Mouse (Mus musculus): Measurements from ENCODE around the gene Setdb1.

Gene Setdb1

DNA sequence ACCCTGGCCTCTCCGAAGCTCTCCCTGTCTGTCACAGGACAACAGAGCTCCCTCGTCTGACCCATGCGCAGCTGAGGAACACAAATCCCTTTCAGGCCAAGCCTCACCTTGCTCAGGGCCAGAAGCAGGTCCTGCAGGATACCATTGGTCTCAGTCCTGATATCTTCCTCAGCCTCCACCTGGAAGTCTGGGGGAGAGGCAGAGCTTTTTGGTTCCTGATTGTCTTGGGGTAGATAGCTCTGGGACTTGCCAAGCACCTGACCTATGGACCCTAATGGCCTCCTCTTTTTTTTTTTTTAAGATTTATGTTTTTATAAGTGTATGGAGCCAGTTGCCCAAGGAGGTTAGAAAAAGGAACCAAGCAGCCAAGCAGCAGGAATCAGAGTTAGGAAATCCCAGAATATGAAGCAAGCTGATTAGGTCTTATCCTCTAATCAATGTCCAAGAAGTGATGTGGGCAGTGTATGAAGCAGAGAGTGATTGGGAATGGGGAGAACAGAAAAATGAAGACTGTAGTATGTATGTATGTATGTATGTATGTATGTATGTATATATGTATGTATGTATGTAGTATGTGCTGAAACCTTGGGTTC is 55.7 kb downstream of the Setdb1 start:
- in situ Hi-C loops (cut with MboI; ENCODE audit: low pct_unique_long_range_greater_than_20kb in 1 of 2, low sequenced_read_pairs in 2 of 2, unreplicated experiment in 1 of 2): loop anchor here in 1 of 2 experiments (10.0 kb wide), 1 partner anchor 104 kb away; the partner anchor contains the start of gene 4930558C23Rik

DNA sequence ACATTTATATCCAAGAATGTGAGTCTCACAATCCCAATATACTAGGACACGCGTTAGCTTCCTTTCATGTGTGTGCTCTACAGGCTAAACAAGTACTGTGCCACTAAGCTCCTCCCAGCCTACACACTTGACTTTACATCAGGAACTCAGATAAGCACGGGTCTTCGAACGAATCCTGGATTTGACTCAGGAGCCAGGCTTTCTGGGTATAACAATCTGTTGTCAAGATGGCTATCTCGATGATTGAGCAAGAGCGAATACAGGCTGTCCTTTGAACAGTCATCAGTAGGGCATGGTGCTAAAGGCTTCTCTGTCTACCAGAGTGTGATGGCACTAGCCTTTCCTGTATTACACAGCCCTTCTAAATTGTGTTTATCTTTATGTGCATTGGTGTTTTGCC is 59.0 kb downstream of the Setdb1 start:
- in situ Hi-C loops (cut with MboI; ENCODE audit: low pct_unique_long_range_greater_than_20kb in 1 of 2, low sequenced_read_pairs in 2 of 2, unreplicated experiment in 1 of 2): no loop called here

DNA sequence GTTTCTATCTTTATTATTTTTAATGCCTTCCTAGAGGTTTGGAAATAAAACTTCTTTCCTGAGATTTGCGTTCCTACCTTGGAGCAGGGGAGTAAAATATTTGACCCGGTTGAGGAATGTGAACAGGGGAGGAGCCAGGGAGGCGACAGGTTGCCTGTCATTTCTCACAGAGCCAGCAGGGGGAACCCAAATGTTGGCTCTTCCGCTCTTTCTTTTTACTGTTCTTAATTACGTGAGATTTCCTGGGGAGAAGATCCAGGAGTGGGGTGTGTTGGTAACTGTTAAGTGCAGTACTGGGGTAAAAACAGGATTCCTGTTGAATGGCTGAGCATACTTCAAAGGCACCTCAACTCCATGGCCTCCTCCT is 60.9 kb downstream of the Setdb1 start:
- in situ Hi-C loops (cut with MboI; ENCODE audit: low pct_unique_long_range_greater_than_20kb in 1 of 2, low sequenced_read_pairs in 2 of 2, unreplicated experiment in 1 of 2): no loop called here

DNA sequence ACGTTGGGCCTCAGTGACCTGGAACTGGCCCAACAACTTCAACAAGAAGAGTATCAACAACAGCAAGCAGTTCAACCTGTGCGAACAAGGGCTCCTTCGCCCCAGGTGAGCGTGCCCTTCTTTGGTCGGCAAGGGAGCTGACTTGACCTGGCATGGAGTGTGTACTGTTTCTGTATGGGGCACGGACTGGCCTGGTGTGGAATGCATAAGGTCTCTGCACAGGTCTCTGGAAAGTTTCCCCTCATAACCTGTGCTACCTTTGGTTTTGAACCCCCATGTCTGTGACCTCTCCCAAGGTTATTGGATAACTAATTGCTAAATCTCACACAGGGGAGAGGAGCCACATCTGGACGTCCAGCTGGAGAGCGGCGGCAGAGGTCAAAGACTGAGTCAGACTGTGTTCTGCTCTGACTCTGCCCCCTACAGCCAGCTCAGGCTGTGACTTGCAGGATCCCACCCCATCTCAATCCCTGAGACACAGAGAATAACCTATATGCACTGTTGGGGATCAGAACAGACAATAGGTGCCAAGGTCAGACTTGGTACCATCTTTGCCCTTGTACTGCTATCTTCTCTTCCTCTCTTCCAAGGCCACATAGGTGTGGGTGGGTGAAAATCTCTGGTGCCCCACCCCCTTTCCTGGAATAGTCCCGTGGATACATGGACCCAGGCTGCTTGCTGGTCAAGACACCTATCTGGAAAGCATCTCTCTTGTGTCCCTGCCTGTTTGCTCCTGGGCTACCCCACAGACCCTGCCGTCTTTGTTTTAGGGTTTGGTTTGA is 61.5 kb downstream of the Setdb1 start:
- in situ Hi-C loops (cut with MboI; ENCODE audit: low pct_unique_long_range_greater_than_20kb in 1 of 2, low sequenced_read_pairs in 2 of 2, unreplicated experiment in 1 of 2): no loop called here

DNA sequence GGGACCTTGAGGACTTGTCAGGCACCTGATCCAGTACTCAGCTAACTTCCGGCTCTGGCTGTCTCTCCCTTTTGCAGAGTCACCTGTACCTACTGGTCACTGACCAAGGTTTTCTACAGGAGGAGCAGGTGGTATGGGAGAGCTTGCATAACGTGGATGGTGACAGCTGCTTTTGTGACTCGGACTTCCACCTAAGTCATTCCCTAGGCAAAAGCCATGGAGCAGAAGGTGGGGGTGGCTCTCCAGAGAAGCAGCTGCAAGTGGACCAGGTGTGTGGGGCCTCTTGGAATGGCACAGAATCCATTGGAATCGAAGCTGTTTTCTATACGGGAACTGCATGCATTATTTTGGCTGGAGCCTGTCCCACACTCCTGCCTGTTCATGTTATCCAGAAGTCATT is 62.3 kb downstream of the Setdb1 start:
- in situ Hi-C loops (cut with MboI; ENCODE audit: low pct_unique_long_range_greater_than_20kb in 1 of 2, low sequenced_read_pairs in 2 of 2, unreplicated experiment in 1 of 2): no loop called here

DNA sequence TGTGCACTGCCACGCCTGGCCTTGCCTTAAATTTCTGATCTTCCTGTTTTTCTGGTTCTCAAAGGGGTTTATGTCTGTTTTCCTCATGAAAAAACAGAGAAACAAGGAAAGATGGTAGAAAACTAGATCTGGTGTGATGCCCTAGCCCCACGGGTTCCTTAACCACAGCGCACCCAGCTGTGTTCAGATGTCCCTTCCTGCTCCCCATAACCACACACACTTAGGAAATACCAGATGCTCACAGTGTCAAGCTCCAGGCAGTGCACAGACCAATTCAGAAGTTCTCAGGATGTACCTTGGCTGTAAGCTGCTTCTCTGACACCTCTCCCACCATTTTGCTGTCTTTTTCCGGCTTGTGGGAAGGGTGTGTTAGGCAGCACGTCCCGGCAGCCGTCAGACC is 62.7 kb downstream of the Setdb1 start:
- in situ Hi-C loops (cut with MboI; ENCODE audit: low pct_unique_long_range_greater_than_20kb in 1 of 2, low sequenced_read_pairs in 2 of 2, unreplicated experiment in 1 of 2): no loop called here

DNA sequence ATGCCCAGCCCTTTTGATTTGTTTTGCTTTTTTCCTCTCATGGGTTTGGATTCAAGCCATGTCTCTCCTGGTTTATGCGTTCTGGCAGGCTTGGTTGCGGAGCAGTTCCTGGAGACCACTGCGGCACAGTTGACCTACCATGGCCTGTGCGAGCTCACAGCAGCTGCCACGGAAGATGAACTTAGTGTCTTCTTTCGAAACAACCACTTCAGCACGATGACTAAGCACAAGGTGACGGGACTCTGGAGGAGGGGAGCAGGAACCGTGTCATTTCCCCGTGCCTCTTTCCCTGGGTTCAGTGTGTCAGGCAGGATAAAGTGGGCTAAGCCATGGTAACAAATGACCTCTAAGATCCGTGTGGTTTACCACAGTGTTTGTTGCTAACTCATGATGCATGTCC is 63.5 kb downstream of the Setdb1 start:
- in situ Hi-C loops (cut with MboI; ENCODE audit: low pct_unique_long_range_greater_than_20kb in 1 of 2, low sequenced_read_pairs in 2 of 2, unreplicated experiment in 1 of 2): no loop called here

DNA sequence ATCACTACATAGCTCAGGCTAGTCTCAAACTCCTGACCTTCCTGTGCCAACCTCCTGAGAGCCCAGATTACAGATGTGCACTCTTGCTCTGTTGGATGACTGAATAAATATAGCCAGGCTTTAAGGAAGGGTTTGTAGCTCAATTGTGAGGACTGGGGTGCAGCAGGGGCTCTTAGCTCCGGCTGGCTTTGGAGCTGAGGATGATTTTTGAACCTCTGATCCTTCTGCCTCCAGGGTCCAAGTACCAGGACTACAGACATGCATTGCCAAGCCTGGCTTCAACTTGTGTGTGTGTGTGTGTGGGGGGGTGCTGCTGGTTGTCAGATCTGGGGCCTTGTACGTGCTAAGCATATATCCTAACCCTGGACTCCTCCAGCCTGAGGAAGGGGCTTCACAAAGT is 64.1 kb downstream of the Setdb1 start:
- in situ Hi-C loops (cut with MboI; ENCODE audit: low pct_unique_long_range_greater_than_20kb in 1 of 2, low sequenced_read_pairs in 2 of 2, unreplicated experiment in 1 of 2): no loop called here

DNA sequence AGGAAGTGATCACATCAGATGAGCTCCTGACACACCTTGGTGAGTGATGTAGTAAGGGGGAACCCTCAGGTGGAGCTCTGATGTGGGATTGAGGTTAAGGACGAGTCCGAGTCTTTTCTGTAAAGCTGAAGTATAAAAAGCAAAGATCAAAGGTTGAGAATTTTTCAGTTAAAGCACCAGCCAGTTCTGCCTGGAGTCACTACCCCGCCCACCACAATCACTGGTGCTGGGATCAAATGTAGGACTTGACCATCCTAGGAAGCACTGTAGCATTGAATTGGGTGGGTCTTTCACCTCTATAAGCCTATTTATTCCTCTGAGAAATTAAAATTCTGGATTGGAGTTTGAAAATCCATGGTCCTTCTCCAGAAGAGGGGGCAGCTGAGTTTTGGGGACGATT is 66.0 kb downstream of the Setdb1 start:
- in situ Hi-C loops (cut with MboI; ENCODE audit: low pct_unique_long_range_greater_than_20kb in 1 of 2, low sequenced_read_pairs in 2 of 2, unreplicated experiment in 1 of 2): no loop called here

DNA sequence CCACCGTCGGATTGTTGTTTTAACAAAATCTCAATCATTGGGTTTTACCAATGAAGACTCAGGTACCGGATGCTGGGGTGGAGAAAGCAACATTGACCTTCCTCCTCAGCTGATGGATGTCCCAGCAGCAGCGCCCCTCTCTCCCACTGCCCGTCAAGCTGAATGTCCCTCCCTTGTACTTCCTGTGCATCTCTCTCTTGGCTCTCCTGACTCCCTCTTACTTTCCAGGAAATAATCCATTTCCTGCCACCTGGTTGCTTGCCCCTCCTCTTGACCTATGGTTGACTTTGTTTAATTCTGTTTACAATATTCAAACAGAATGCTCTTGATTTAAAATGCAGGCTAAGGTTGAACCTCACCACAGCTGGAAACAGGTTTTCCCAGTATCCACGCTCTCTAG is 66.8 kb downstream of the Setdb1 start:
- in situ Hi-C loops (cut with MboI; ENCODE audit: low pct_unique_long_range_greater_than_20kb in 1 of 2, low sequenced_read_pairs in 2 of 2, unreplicated experiment in 1 of 2): no loop called here

DNA sequence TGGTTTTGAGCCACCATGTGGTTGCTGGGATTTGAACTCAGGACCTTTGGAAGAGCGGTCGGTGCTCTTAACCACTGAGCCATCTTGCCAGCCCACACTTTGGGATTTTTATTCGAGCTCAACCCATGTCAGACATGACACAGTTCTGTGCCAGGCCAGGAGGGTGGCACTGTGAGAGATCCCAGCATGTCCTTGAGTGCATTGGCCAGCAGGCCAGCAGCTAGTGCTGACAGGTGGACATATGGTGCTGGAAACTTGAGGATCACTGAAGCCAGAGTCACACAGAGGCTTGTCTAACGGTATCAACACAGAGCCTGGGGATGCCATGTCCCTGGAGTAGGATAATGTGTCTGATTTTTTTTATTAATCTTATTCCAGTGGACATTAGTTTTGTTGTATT is 67.6 kb downstream of the Setdb1 start:
- in situ Hi-C loops (cut with MboI; ENCODE audit: low pct_unique_long_range_greater_than_20kb in 1 of 2, low sequenced_read_pairs in 2 of 2, unreplicated experiment in 1 of 2): no loop called here

DNA sequence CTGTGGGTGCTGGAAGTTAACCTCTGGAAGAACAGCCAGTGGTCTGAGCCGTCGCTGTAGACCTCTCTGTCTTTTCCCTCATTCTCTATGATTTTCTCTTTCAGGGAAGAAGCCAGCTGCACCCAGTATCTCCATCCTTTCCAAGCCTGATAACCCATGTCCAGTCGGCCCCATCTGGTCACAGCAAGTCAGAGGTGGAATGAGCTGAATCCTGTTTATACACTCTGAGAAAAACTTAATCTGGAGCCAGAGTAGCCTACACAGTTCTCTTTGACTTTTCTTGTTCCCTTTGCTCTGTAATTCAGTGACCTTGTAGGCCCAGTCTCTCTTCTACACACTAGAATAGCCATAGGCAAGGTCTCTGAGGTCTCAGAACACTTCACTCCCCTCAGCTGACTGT is 69.5 kb downstream of the Setdb1 start:
- in situ Hi-C loops (cut with MboI; ENCODE audit: low pct_unique_long_range_greater_than_20kb in 1 of 2, low sequenced_read_pairs in 2 of 2, unreplicated experiment in 1 of 2): no loop called here

DNA sequence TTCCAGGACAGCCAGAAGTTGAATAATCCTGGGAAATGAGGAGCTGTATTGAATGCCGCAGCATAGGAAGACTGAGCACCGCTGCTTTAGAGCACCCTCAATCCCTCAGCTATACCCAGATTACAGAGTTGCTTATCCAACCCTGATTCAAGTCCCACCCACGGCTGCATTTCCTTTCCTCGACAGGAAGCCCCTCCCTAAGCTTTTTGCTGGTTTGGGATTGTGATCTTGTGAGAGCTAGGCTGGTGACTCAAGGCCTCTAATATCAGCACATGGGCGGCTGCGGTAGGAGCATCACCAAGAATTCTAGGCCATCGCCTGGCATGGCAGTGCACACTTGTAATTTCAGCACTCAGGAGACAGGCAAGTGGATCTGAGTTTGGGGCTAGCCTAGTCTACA is 70.5 kb downstream of the Setdb1 start:
- in situ Hi-C loops (cut with MboI; ENCODE audit: low pct_unique_long_range_greater_than_20kb in 1 of 2, low sequenced_read_pairs in 2 of 2, unreplicated experiment in 1 of 2): no loop called here

DNA sequence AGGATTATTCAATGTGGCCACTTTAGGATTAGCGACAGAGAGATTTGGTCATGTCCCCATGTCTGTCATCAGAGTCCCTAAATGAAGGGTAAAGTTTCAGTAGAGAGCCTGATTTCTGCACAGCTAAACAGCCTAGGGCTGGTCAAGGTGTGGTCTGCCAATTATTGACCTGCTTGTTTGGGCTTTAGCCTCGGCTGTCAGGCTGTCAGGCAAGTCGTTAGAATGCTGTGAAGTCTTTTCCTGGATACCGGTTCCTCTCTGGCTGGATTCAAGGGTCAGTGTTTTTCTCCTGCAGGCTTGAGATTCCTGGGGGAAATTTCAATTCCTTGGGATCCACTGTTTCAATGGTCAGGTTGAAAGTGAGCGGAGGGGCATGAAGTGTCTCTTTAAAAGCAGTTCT is 71.0 kb downstream of the Setdb1 start:
- in situ Hi-C loops (cut with MboI; ENCODE audit: low pct_unique_long_range_greater_than_20kb in 1 of 2, low sequenced_read_pairs in 2 of 2, unreplicated experiment in 1 of 2): no loop called here

DNA sequence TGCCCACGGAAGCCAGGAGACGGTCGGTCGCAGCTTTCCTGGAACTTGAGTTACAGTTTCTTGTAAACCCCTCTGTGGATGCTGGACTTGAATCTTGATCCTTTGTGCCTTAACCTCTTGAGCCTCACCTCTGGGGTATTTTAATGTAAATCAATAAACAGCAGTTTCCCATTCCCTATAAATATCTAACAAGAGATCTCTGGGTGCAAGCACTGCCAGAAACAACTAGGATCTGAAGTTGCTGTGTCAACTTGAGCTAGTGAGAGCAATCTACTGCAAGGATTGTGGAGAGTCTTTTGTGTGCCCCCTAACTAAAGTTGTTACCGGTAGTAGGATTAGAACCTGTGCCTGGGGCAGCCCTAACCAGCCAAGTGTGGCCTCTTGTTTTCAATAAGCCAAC is 71.6 kb downstream of the Setdb1 start:
- in situ Hi-C loops (cut with MboI; ENCODE audit: low pct_unique_long_range_greater_than_20kb in 1 of 2, low sequenced_read_pairs in 2 of 2, unreplicated experiment in 1 of 2): no loop called here

DNA sequence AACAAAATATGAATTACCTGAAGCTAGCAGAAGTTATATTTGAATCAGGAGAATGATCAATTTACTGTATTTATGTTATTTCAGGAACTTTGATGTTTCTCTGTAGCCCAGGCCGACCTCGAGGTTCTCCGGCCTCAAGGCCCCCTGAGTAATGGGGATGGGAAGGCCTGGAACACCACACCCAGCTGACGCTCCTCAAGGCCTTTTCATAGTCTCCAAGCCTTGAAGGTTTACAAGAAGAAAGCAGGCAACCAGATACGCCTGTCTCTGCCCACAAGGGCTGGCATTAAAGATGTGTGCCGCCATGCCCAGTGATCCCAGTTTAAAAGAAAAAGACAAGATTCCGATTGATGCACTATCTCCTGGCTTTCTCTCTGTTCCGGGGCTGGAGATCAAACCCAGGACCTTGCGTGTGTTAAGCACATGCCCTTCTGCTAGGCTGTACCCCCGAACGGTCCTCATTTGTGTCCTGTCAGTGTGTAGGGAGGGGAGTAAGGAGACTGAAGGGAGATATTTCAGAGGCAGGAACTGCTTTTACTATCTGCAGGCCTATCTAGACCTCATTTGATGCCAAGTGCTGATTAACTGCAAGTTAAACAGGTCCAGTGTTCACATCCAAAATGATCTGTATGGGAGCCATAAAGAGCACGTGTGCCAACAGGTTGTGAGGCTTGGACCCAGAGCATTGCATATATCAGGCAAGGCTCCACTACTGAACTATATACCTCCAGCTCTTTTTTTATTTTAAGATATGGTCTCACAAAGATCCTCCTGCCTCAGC is 72.3 kb downstream of the Setdb1 start:
- in situ Hi-C loops (cut with MboI; ENCODE audit: low pct_unique_long_range_greater_than_20kb in 1 of 2, low sequenced_read_pairs in 2 of 2, unreplicated experiment in 1 of 2): no loop called here

DNA sequence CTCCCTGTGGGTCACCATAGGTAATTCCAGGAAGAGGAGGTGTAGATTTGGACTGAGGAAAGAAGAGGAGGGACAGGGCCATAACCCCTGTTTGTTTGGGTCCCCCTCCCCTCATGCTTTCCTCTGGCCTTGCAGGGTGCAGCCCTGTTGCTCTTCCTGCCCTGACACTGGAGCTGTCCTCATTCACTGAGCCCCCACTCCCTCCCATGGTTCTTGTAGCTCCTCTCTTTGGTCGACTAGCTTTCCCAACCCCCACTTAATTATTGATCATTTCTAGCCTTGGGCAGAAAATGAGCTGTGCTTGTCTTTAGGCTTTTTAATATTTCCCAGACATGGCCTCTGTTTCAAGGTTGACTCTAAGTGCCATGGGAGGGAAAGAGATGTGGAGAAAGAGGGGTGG is 72.9 kb downstream of the Setdb1 start:
- in situ Hi-C loops (cut with MboI; ENCODE audit: low pct_unique_long_range_greater_than_20kb in 1 of 2, low sequenced_read_pairs in 2 of 2, unreplicated experiment in 1 of 2): no loop called here

DNA sequence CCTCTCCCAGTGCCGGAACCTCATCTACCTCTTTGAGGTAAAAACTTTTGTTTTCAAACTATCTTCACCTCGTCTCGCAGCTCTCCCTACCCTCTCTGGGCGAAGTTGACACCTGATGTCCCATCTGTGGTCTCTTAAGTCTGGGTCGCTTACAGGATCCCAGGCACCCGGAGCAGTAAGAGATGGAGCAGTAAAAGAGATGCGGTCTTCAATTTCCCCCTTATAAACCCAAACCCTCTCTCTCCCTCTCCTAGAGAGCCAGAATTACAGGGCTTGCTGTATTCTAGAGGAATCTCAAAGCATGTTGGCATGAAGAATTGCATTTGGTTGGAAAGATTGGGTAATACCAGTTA is 73.4 kb downstream of the Setdb1 start:
- in situ Hi-C loops (cut with MboI; ENCODE audit: low pct_unique_long_range_greater_than_20kb in 1 of 2, low sequenced_read_pairs in 2 of 2, unreplicated experiment in 1 of 2): no loop called here

DNA sequence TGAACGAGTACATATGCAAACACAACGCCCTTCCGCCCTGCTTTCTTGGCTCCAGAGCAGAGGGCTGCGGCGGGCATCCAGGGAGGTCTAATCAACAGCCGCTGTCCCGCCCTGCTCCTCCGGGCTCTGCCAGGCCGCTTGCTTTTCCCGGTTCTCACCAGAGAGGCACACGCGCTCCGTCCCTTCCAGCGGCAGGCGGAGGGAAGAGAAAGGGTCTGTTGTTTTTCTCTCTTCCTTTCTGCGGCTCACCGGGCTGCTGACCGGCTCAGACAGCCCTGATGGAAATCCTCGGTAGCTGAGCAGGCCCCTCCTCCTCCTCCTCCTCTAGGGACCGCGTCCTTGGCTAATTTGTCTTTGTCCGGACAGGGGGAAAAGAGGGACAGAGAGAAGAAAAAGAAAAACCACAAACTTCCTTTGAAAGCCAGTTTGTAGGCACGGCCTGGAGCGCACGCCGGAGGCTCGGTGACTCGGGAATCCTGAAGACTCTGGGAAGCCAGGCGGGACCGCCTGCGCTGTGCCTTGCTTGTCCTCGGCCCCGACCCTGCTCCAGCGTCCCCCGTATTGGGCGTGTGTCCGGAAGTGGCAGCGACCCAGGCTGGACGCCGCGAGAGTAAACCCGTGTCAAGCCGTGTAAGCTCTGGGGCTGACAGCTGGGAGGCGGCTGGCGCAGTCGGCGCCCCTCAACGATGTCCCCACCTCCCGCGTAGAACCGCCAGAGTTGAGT is 74.0 kb downstream of the Setdb1 start:
- in situ Hi-C loops (cut with MboI; ENCODE audit: low pct_unique_long_range_greater_than_20kb in 1 of 2, low sequenced_read_pairs in 2 of 2, unreplicated experiment in 1 of 2): no loop called here
